8 mouse cellular contexts compared by ENCODE assay signal in genomic region chr12:113001133-113001474, GRCm38 (mm10). TPM values are rescaled to one million over a fixed set of nuclear protein-coding genes. Genes with fewer than 3 reads are reported as not detected.
DNase-seq lines count a peak whose midpoint lies in the region; ATAC-seq and TF ChIP-seq lines count a peak whose summit lies in the region.

No protein-coding gene starts in this region.

- ATAC-seq in erythroblast, adult 5-6 weeks (replicated peaks; ENCODE audit: low FRiP score, poor library complexity, severe bottlenecking): no peak
- no peak for ATAC-seq in forebrain, embryonic 14.5 days
- ATAC-seq in liver, embryonic 16.5 days (ENCODE audit: low read depth): peak; percentile 1; the same call in 1 of the 2 replicates

- peaks cover 21% of the 10 kb centered on the region for H3K27me3 ChIP-seq in erythroblast, embryonic 14.5 days (ENCODE audit: control insufficient read depth)
- no peaks in the 10 kb centered on the region for H3K27me3 ChIP-seq in C2C12 (ENCODE audit: control insufficient read depth, insufficient read depth, insufficient read length)
- no peaks in the 10 kb centered on the region for H3K27me3 ChIP-seq in forebrain, embryonic 14.5 days (replicated peaks; ENCODE audit: control insufficient read depth, insufficient read depth, low read length)
- H3K27me3 ChIP-seq in liver, embryonic 16.5 days (ENCODE audit: control insufficient read depth, insufficient read depth, low read depth, low read length): no peaks in the 10 kb centered on the region

- peak overlapping the region; percentile 73 for H3ac ChIP-seq in C2C12 (ENCODE audit: control insufficient read depth, insufficient read length, low read depth)

- TF ChIP-seq CTCF in C2C12 (IDR thresholded peaks at IDR 0.05; ENCODE audit: control insufficient read depth, insufficient read depth, insufficient read length): no peak

- peak overlapping the region; percentile 87 for H3K4me3 ChIP-seq in erythroblast, embryonic 14.5 days (replicated peaks)
- H3K4me3 ChIP-seq in C2C12 (ENCODE audit: insufficient read depth, poor library complexity, severe bottlenecking): peak overlapping the region; percentile 24
- H3K4me3 ChIP-seq in forebrain, embryonic 14.5 days (ENCODE audit: low read depth, low read length): peak overlapping the region; percentile 93
- peak overlapping the region; percentile 91 for H3K4me3 ChIP-seq in liver, embryonic 16.5 days (ENCODE audit: low read depth, low read length)

- H3K9me3 ChIP-seq in erythroblast, embryonic 14.5 days (ENCODE audit: control insufficient read depth, low read length): no peaks in the 10 kb centered on the region
- no peaks in the 10 kb centered on the region for H3K9me3 ChIP-seq in forebrain, embryonic 14.5 days (replicated peaks; ENCODE audit: control insufficient read depth, low read length)
- no peaks in the 10 kb centered on the region for H3K9me3 ChIP-seq in liver, embryonic 16.5 days (replicated peaks; ENCODE audit: control insufficient read depth, low read length)

- H3K36me3 ChIP-seq in erythroblast, embryonic 14.5 days (ENCODE audit: control insufficient read depth): peaks cover 23% of the 10 kb centered on the region
- no peaks in the 10 kb centered on the region for H3K36me3 ChIP-seq in C2C12 (ENCODE audit: control insufficient read depth, insufficient read depth)
- peaks cover 8% of the 10 kb centered on the region; the same call in 1 of the 2 replicates for H3K36me3 ChIP-seq in forebrain, embryonic 14.5 days (ENCODE audit: control insufficient read depth, insufficient read depth, low read length)
- no peaks in the 10 kb centered on the region; the same call in 1 of the 2 replicates for H3K36me3 ChIP-seq in liver, embryonic 16.5 days (ENCODE audit: control insufficient read depth, insufficient read depth)

- H3K4me1 ChIP-seq in erythroblast, embryonic 14.5 days (ENCODE audit: control insufficient read depth): peaks cover 39% of the 10 kb centered on the region
- peaks cover 19% of the 10 kb centered on the region for H3K4me1 ChIP-seq in forebrain, embryonic 14.5 days (ENCODE audit: control insufficient read depth, insufficient read depth, low read length)
- peaks cover 25% of the 10 kb centered on the region for H3K4me1 ChIP-seq in liver, embryonic 16.5 days (ENCODE audit: control insufficient read depth, low read depth, low read length)

- no peak for DNase-seq in forebrain, embryonic 14.5 days (ENCODE audit: low spot score)
- DNase-seq in yolk sac, embryonic 10.5 days (ENCODE audit: low spot score): no peak
- DNase-seq in thymus, postnatal 14 days: no peak
- DNase-seq in layer of hippocampus, adult 8-10 months (ENCODE audit: low spot score in 2 of 2): no peak

- H3K9ac ChIP-seq in forebrain, embryonic 14.5 days (ENCODE audit: low read length): peak overlapping the region; percentile 92
- peak overlapping the region; percentile 81 for H3K9ac ChIP-seq in liver, embryonic 16.5 days (ENCODE audit: low read depth, low read length)

- 2% methylated on average over 5 of the region's 5 CpGs for WGBS in forebrain, embryonic 14.5 days
- WGBS in liver, embryonic 16.5 days (ENCODE audit: insufficient replicate concordance): 3% methylated on average over 5 of the region's 5 CpGs

- H3K4me2 ChIP-seq in forebrain, embryonic 14.5 days (ENCODE audit: low read length): peak overlapping the region; percentile 87
- H3K4me2 ChIP-seq in liver, embryonic 16.5 days (ENCODE audit: low read depth, low read length): peak overlapping the region; percentile 82

- H3K79me3 ChIP-seq in C2C12 (ENCODE audit: low read depth): peaks cover 37% of the 10 kb centered on the region

- H3K79me2 ChIP-seq in C2C12 (ENCODE audit: control insufficient read depth, insufficient read depth): peaks cover 42% of the 10 kb centered on the region

- peak overlapping the region; percentile 86 for H3K27ac ChIP-seq in forebrain, embryonic 14.5 days (ENCODE audit: low read depth, low read length)
- peak overlapping the region; percentile 98 for H3K27ac ChIP-seq in liver, embryonic 16.5 days (ENCODE audit: low read length)

TF ChIP-seq in C2C12, 6 proteins besides CTCF, POLR2A, EP300 and RAD21:
- no peak for TF ChIP-seq FOSL1 (IDR thresholded peaks at IDR 0.05; ENCODE audit: insufficient read depth, low read length, poor library complexity, severe bottlenecking)

RNA-seq across cellular contexts. Expression of gene Brf1, which starts 0.6 kb away (rescaled TPM):
- 3.0 and 3.6 TPM in 2 replicates for polyA plus RNA-seq in erythroblast, embryonic 14.5 days (2012)
- 14.6 and 20.9 TPM in 2 replicates for total RNA-seq in erythroblast, adult 5-6 weeks (2015; ENCODE audit: low replicate concordance)
- 35.9 and 52.0 TPM in 2 replicates for total RNA-seq in erythroblast, adult 5-6 weeks (2017; ENCODE audit: low replicate concordance)
- polyA plus RNA-seq in C2C12 (2012; fragmentation: generic; extraction: Trizol): 27.2 TPM
- polyA plus RNA-seq in forebrain, embryonic 14.5 days (2014; fragmentation: Nextera tagmentation; extraction: Ambion mirVana): 43.0 and 51.0 TPM in 2 replicates
- polyA plus RNA-seq in liver, embryonic 16.5 days (2015; fragmentation: Nextera tagmentation; extraction: Ambion mirVana): 22.8 and 25.7 TPM in 2 replicates
- total RNA-seq in layer of hippocampus, adult 8-10 months (2022): 10 to 100 TPM; 49.3 to 59.4 (median 57.4) TPM

RNA-seq across cellular contexts. Expression of gene Pacs2, which starts 13.2 kb away (rescaled TPM):
- polyA plus RNA-seq in erythroblast, embryonic 14.5 days (2012): 2.6 and 2.8 TPM in 2 replicates
- 10.7 and 18.3 TPM in 2 replicates for total RNA-seq in erythroblast, adult 5-6 weeks (2015; ENCODE audit: low replicate concordance)
- total RNA-seq in erythroblast, adult 5-6 weeks (2017; ENCODE audit: low replicate concordance): 12.7 and 14.5 TPM in 2 replicates
- polyA plus RNA-seq in C2C12 (2012; fragmentation: generic; extraction: Trizol): 48.8 TPM
- polyA plus RNA-seq in forebrain, embryonic 14.5 days (2014; fragmentation: Nextera tagmentation; extraction: Ambion mirVana): 16.1 and 21.6 TPM in 2 replicates
- 4.3 and 5.8 TPM in 2 replicates for polyA plus RNA-seq in liver, embryonic 16.5 days (2015; fragmentation: Nextera tagmentation; extraction: Ambion mirVana)
- total RNA-seq in layer of hippocampus, adult 8-10 months (2022): 100 to 1,000 TPM in 3 of 4 experiments, 10 to 100 TPM in 1; 89.5 to 110 (median 108) TPM

RNA-seq across cellular contexts. Expression of gene Btbd6, which starts 24.8 kb away (rescaled TPM):
- polyA plus RNA-seq in erythroblast, embryonic 14.5 days (2012): 1.5 and 2.6 TPM in 2 replicates
- 2.3 TPM in 1 of 2 replicates, not detected in the other for total RNA-seq in erythroblast, adult 5-6 weeks (2015; ENCODE audit: low replicate concordance)
- total RNA-seq in erythroblast, adult 5-6 weeks (2017; ENCODE audit: low replicate concordance): 1.9 and 2.9 TPM in 2 replicates
- 17.2 TPM for polyA plus RNA-seq in C2C12 (2012; fragmentation: generic; extraction: Trizol)
- polyA plus RNA-seq in forebrain, embryonic 14.5 days (2014; fragmentation: Nextera tagmentation; extraction: Ambion mirVana): 35.0 and 37.5 TPM in 2 replicates
- polyA plus RNA-seq in liver, embryonic 16.5 days (2015; fragmentation: Nextera tagmentation; extraction: Ambion mirVana): 4.5 and 4.9 TPM in 2 replicates
- total RNA-seq in layer of hippocampus, adult 8-10 months (2022): 10 to 100 TPM; 55.3 to 61.7 (median 58.9) TPM

RNA-seq across cellular contexts. Expression of gene Nudt14, which starts 59.2 kb away (rescaled TPM):
- 0.86 and 0.87 TPM in 2 replicates for polyA plus RNA-seq in erythroblast, embryonic 14.5 days (2012)
- 2.7 TPM in 1 of 2 replicates, not detected in the other for total RNA-seq in erythroblast, adult 5-6 weeks (2015; ENCODE audit: low replicate concordance)
- 1.1 TPM in 1 of 2 replicates, not detected in the other for total RNA-seq in erythroblast, adult 5-6 weeks (2017; ENCODE audit: low replicate concordance)
- polyA plus RNA-seq in C2C12 (2012; fragmentation: generic; extraction: Trizol): 77.7 TPM
- 62.8 and 75.9 TPM in 2 replicates for polyA plus RNA-seq in forebrain, embryonic 14.5 days (2014; fragmentation: Nextera tagmentation; extraction: Ambion mirVana)
- 12.1 and 13.3 TPM in 2 replicates for polyA plus RNA-seq in liver, embryonic 16.5 days (2015; fragmentation: Nextera tagmentation; extraction: Ambion mirVana)
- 10 to 100 TPM in 3 of 4 experiments, 1 to 10 TPM in 1; 9.7 to 12.1 (median 11.1) TPM for total RNA-seq in layer of hippocampus, adult 8-10 months (2022)

Comparison
In these comparisons a context has a peak if more than half of its experiments do, and no peak if none do; other contexts are left out.
1. H3K4me3 ChIP-seq: peak in every context shown above with its lines; median percentile 93 in forebrain, embryonic 14.5 days; 91 in liver, embryonic 16.5 days; 87 in erythroblast, embryonic 14.5 days; 24 in C2C12.